Mouse (Mus musculus) heart, embryonic 13.5 days (tissue): Measurements from ENCODE around the gene Angptl6. TPM values are rescaled to one million over a fixed set of nuclear protein-coding genes. Genes with fewer than 3 reads are reported as not detected.

Experiments used
- ATAC-seq: fragments of 200-750 bp; cut with Nextera tagmentation; 2 replicates; pipeline ENCODE4 v1.8.0; 2017; ENCODE audit warnings: moderate TSS enrichment; ENCODE audit not compliant: insufficient number of reproducible peaks, low FRiP score, low TSS enrichment; ENCODE audit errors: extremely low read depth
- H3K27ac ChIP-seq: fragments of 300-500 bp; sonication (generic); replicated peaks from 2 replicates; pipeline ENCODE4 v1.5.1; 2015; ENCODE audit warnings: moderate library complexity, mild to moderate bottlenecking, inconsistent platforms
- H3K27me3 ChIP-seq: fragments of 300-500 bp; sonication (generic); replicated peaks from 2 replicates; pipeline ENCODE4 v1.6.1; 2015; ENCODE audit warnings: mild to moderate bottlenecking, inconsistent platforms
- H3K36me3 ChIP-seq: fragments of 300-500 bp; sonication (generic); 2 replicates; pipeline ENCODE4 v1.6.1; 2015; ENCODE audit warnings: mild to moderate bottlenecking, inconsistent platforms
- H3K4me1 ChIP-seq: fragments of 300-500 bp; sonication (generic); 2 replicates; pipeline ENCODE4 v1.6.1; 2015; ENCODE audit warnings: inconsistent platforms
- H3K4me2 ChIP-seq: fragments of 300-500 bp; sonication (generic); 2 replicates; pipeline ENCODE4 v1.6.1; 2015; ENCODE audit warnings: inconsistent platforms, mild to moderate bottlenecking, moderate library complexity
- H3K4me3 ChIP-seq: fragments of 300-500 bp; sonication (generic); 2 replicates; pipeline ENCODE4 v1.5.1; 2015; ENCODE audit warnings: moderate library complexity, mild to moderate bottlenecking, inconsistent platforms
- H3K9ac ChIP-seq: fragments of 300-500 bp; sonication (generic); 2 replicates; pipeline ENCODE4 v1.6.1; 2015; ENCODE audit warnings: inconsistent platforms, mild to moderate bottlenecking, moderate library complexity
- H3K9me3 ChIP-seq: fragments of 300-500 bp; sonication (generic); 2 replicates; pipeline ENCODE4 v1.6.1; 2016; ENCODE audit warnings: inconsistent platforms
- WGBS: fragments of 180-500 bp; shearing (Covaris S2); methylation state at CpG from one replicate; pipeline ENCODE4 v1.1.7; 2015; ENCODE audit warnings: mixed read lengths; 5-methylcytosine and 5-hydroxymethylcytosine counted together
- microRNA-seq: library from miRNA; unstranded; fragments of <30 nt; microRNA quantifications from one replicate; pipeline ENCODE4, GENCODE M21; 2016
- polyA plus RNA-seq: library from polyadenylated mRNA; unstranded; fragments of >200 nt; fragmentation: Nextera tagmentation; extraction: Ambion mirVana; gene quantifications from 2 replicates; pipeline ENCODE4 v1.2.1, GENCODE M21; 2015

Gene Angptl6
- polyA plus RNA-seq, 1 experiment from 2014 or later, result 2.5 TPM

GRCm38 (mm10) chr9:20834881-20835280, 44.6 kb downstream of the Angptl6 start:
- Histone ChIP-seq H3K4me2 (no peak overlapping the region), H3K27me3 (peaks cover 34% of the 10 kb centered on the region), H3K9ac (no peak overlapping the region), H3K4me1 (peaks cover 7% of the 10 kb centered on the region), H3K4me3 (no peak overlapping the region), H3K27ac (no peak overlapping the region), H3K36me3 (no peaks in the 10 kb centered on the region), H3K9me3 (no peaks in the 10 kb centered on the region)
- no peak for ATAC-seq
- WGBS, result 71% methylated on average over 1 of the region's 1 CpGs

GRCm38 (mm10) chr9:20830901-20831643, 48.5 kb downstream of the Angptl6 start:
- Histone ChIP-seq H3K4me1 (peaks cover 7% of the 10 kb centered on the region), H3K9ac (no peak overlapping the region), H3K4me3 (no peak overlapping the region), H3K36me3 (no peaks in the 10 kb centered on the region), H3K27me3 (peaks cover 43% of the 10 kb centered on the region), H3K27ac (no peak overlapping the region), H3K4me2 (0 out of 2 replicates have a peak overlapping the region, but pooled peaks have one; percentile 18), H3K9me3 (no peaks in the 10 kb centered on the region)
- WGBS, result 13% methylated on average over 19 of the region's 19 CpGs
- ATAC-seq, result no peak; the same call in none of the 2 replicates

GRCm38 (mm10) chr9:20828127-20828526, 51.4 kb downstream of the Angptl6 start:
- H3K27me3 ChIP-seq, result peaks cover 34% of the 10 kb centered on the region
- H3K4me3 ChIP-seq, result no peak overlapping the region
- no peaks in the 10 kb centered on the region for H3K9me3 ChIP-seq
- WGBS, result 85% methylated on average over 1 of the region's 1 CpGs
- H3K9ac ChIP-seq, result no peak overlapping the region
- H3K4me2 ChIP-seq, result no peak overlapping the region
- no peak overlapping the region for H3K27ac ChIP-seq
- H3K4me1 ChIP-seq, result peaks cover 7% of the 10 kb centered on the region
- H3K36me3 ChIP-seq, result no peaks in the 10 kb centered on the region
- no peak for ATAC-seq

- no peak overlapping the region for H3K27ac ChIP-seq
Measured at GRCm38 (mm10) chr9:20825781-20826180, 53.7 kb downstream of the Angptl6 start.

More at GRCm38 (mm10) chr9:20825781-20826180, 53.7 kb downstream of the Angptl6 start:
- Histone ChIP-seq H3K27me3 (peaks cover 22% of the 10 kb centered on the region), H3K4me2 (no peak overlapping the region), H3K9ac (no peak overlapping the region), H3K4me3 (no peak overlapping the region), H3K36me3 (no peaks in the 10 kb centered on the region), H3K4me1 (peaks cover 6% of the 10 kb centered on the region), H3K9me3 (no peaks in the 10 kb centered on the region)
- ATAC-seq, result no peak
- 43% methylated on average over 5 of the region's 5 CpGs for WGBS

Small RNA genes lying within 50 kb of the gene (microRNA-seq; reads per million reads assigned to microRNA genes)
- gene Mir7081, result 0.82 reads per million

Other genes starting within 250 kb of the Angptl6 start
- gene Ubl5, start 236.8 kb downstream of the Angptl6 start, polyA plus RNA-seq, result 327 and 367 TPM in 2 replicates
- gene Fbxl12, start 235.0 kb downstream of the Angptl6 start, polyA plus RNA-seq, result 14.9 and 15.7 TPM in 2 replicates
- 47.5 and 53.1 TPM in 2 replicates for gene Pin1, start 227.6 kb downstream of the Angptl6 start, polyA plus RNA-seq
- gene Olfm2, start 133.4 kb downstream of the Angptl6 start, polyA plus RNA-seq, result 0.70 and 0.79 TPM in 2 replicates
- gene Col5a3, start 64.7 kb downstream of the Angptl6 start, polyA plus RNA-seq, result 0.04 and 0.15 TPM in 2 replicates
- not detected in 2 replicates for gene Rdh8, start 61.2 kb downstream of the Angptl6 start, polyA plus RNA-seq
- gene A230050P20Rik, start 11.1 kb downstream of the Angptl6 start, polyA plus RNA-seq, result 6.5 and 6.9 TPM in 2 replicates
- 40.6 and 41.9 TPM in 2 replicates for gene Ppan, start 8.4 kb upstream of the Angptl6 start, polyA plus RNA-seq
- gene Eif3g, start 18.9 kb upstream of the Angptl6 start, polyA plus RNA-seq, result 214 and 249 TPM in 2 replicates
- 58.7 and 59.8 TPM in 2 replicates for gene Dnmt1, start 80.2 kb upstream of the Angptl6 start, polyA plus RNA-seq
- gene S1pr2, start 97.1 kb upstream of the Angptl6 start, polyA plus RNA-seq, result 19.4 and 21.9 TPM in 2 replicates
- 124 and 139 TPM in 2 replicates for gene Mrpl4, start 123.0 kb upstream of the Angptl6 start, polyA plus RNA-seq
- gene Icam1, start 136.3 kb upstream of the Angptl6 start, polyA plus RNA-seq, result 11.6 and 11.9 TPM in 2 replicates
- 3.1 and 8.3 TPM in 2 replicates for gene Icam4, start 149.6 kb upstream of the Angptl6 start, polyA plus RNA-seq
- 0.04 and 0.05 TPM in 2 replicates for gene Icam5, start 152.3 kb upstream of the Angptl6 start, polyA plus RNA-seq
- 0.51 and 0.87 TPM in 2 replicates for gene Zglp1, start 187.4 kb upstream of the Angptl6 start, polyA plus RNA-seq
- 0.36 and 0.55 TPM in 2 replicates for gene Gm49373, start 193.4 kb upstream of the Angptl6 start, polyA plus RNA-seq
- 51.1 and 53.4 TPM in 2 replicates for gene Fdx1l, start 193.9 kb upstream of the Angptl6 start, polyA plus RNA-seq
- 1.6 and 1.7 TPM in 2 replicates for gene Gm38431, start 212.3 kb upstream of the Angptl6 start, polyA plus RNA-seq
- 45.2 and 47.3 TPM in 2 replicates for gene Raver1, start 212.3 kb upstream of the Angptl6 start, polyA plus RNA-seq